Mouse (Mus musculus): ENCODE data around the gene Cox6a2.
"Not testable (repeated sequence)": the region's sequence is repeated elsewhere in the genome, so short reads cannot be mapped to it uniquely, and the experiment has no call there.

Cox6a2 gene

DNA sequence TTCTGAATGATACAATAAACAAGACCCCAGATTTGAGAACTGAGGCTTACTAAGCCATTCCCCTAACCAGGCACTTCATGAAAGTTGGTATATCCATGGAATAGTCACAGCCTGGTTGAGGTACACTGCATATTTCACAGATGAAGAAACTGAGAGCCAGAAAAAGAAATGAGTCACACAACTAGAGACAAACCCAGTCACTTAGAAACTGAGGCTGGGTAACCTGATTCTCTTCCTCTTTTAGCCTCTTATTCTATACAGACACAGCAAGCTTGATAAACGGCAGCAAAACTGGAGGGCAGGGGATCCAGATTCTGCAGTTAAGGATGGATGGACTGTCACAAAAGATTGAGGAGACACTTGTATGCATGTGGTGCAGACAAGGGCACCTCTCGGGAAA is 28.6 kb upstream of the Cox6a2 start:
- DNase-seq (ENCODE audit: low read depth, low spot score) = no peak

DNA sequence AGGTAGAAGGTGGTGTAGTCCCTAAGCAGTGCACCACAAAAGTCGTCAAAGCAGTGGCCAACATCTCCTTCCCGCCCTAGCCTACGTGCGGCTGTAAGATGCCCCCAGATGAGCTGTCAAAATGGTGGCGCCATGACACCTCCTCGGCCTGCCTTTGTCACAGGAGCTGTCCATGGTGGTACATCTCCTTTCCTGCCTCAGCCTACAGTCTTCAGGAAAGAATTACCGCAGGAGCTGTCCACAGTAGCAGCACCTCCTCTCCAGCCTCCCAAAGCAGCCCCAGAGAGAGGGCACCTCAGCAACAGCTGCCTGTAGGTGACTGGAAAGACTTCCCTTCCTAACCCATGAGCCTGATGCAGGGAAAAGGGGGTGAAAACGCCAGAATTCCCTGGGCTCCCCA is 25.6 kb upstream of the Cox6a2 start:
- no peak for DNase-seq (ENCODE audit: low read depth, low spot score)

DNA sequence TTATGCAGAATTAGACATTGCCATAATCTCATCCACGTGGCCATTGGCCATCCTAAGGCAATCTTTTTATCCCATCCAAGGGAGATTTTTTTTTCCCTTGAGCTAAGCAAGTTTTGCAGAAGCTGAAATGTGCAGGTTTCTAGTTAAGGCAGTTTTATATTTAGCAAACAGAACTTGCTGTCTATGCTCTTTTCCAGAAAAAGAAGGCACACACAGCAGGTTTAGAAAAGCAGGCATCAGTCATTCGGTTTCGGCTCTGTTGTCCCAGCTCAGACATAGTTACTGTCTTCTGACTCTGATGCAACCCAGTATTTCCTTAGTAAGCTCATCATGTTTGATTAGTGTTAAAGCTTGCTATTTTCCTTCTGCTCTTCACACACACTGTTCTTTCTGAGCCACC is 14.7 kb upstream of the Cox6a2 start:
- no peak for DNase-seq (ENCODE audit: low read depth, low spot score)

DNA sequence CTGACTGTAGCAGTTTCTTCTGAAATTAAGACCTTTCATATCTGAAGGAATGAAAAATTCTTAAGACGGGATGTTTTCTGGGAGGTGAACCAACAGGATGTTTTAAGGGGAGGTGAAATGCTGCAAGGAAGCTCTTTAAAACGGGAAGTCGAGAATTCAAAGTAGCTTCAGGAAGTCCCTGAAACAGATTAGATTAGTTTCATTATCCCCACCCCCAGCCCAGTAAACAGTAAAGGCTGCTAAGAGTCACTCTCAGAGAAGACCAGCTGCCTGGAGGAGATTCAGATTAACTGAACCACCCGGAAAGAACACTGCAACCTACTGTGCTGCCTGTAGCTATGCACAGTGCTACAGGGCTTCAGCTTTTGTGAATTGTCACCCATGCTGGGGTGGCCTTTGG is 13.8 kb upstream of the Cox6a2 start:
- no peak for DNase-seq (ENCODE audit: low read depth, low spot score)

DNA sequence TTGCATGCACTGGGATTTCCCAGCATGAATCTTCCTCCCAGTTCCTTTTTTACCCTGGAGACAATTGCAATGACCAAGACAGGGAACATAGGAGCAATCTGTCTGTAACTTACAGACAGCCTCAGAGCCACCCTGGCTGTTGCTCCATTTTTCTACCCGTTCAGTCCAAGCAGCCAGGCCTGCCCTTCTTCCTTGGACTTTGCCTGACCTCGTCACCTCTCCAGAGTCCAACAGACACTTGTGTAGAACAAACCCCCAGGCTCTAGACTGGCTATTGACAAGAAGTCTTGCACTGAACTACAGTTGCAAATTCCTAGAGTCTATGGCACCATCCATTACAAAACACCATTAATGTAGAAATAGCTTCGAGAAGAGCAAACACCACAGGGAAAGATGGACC is 3.6 kb upstream of the Cox6a2 start:
- no peak for DNase-seq (ENCODE audit: low read depth, low spot score)

DNA sequence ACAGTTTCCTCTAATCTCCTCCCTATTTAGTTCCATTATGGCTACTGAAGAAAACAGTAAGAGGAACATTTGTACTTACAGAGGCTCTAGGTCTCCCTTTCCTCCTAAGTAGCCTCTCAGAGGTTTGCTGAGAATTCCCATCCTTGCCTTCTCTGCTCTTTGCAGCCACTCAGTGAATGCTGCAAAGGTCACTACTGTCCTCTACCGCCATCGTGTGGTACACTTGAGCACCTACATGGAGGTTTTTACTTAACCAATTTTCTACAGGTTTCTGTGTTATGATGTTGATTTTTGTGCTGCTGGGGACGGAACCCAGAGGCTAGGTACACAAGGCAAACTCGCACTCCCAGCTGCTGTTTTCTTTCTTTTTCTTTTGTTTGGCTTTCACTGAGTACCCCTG is 2.0 kb upstream of the Cox6a2 start:
- DNase-seq (ENCODE audit: low read depth, low spot score) = peak; percentile 70

DNA sequence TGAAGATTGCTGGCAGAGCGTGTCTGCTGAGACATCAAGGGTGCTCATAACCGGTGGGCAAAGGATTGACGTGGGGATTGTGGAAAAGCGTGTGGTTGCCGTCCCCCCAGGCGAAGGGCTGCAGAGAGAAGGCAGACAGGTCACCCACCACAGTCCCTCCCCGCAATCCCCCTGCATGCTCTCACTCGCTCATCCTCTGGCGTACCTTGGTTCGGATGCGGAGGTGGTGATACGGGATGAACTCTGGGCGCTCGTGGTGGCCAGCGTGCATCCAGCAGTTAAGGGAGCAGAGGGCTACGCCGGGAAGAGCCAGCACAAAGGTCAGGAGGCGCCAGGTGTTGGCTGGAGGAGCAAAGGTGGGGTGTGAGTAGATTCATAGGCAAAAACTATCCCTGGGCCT is 492 bp downstream of the Cox6a2 start:
- no peak for DNase-seq (ENCODE audit: low read depth, low spot score)

DNA sequence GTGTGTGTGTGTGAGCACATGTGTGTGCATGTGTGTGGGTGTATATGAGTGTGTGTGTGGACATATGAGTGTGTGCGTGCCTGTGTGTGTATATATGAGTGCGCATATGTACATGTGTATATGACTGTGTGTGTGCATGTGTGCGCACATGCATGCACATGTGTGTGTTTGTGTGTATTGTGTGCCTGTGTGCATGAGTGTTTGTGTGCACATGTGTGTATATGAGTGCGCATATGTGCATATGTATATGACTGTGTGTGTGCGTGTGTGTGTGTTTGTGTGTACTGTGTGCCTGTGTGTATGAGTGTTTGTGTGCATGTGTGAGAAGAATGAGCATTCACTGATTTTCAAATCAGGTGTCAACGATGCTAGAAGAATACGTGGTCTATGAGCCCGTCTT is 2.0 kb downstream of the Cox6a2 start:
- no peak for DNase-seq (ENCODE audit: low read depth, low spot score)

DNA sequence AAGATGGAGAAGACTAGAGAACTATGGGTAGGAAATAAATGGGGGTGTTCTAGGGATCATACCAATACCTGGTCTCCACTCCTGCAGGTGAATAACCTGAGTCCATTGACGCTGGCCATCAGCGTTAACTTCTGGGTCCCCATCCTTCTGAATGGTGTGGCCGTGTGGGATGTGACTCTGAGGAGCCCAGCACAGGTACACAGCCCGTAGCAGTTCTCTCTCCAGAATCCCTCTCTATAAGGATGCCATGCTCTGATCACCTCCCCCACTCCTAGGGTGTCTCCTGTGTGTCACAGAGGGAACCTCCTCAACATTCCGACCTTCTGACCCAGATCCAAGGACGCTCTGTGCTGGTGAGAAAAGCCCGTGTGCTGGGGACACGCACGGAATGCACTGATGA is 3.1 kb downstream of the Cox6a2 start:
- DNase-seq (ENCODE audit: low read depth, low spot score) = no peak

DNA sequence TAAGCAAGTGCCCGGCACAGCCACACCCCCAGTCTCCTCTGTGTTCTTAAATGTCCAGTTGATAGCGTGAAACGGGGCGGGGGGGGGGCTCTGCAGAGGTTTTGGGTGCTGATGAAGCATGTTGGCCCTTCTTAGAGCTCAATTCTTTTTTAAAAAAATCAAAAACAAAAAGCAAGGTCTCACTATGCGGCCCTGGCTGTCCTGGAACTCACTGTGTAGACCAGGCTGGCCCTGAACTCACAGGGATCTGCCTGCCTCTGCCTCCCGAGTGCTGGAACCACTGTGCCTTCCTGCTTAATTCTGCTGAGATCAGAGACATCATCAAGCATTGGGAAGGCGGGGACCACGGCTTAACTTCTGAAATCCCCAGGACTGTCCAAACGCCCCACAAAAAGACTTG is 4.6 kb downstream of the Cox6a2 start:
- no peak for DNase-seq (ENCODE audit: low read depth, low spot score)

DNA sequence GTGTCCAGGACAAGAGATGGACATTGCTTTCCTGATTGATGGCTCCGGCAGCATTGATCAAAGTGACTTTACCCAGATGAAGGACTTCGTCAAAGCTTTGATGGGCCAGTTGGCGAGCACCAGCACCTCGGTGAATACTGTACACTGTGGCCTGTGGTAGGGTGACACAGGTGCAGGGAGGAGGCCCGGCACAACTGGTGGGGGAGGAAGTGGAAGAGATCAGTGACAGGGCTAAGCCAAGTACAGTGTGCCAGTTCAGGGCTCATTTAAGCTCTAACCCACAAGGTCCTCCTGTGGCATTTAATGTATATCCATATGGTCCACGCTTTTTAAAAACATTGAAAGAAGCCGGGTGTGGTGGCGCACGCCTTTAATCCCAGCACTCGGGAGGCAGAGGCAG is 24.5 kb downstream of the Cox6a2 start:
- DNase-seq (ENCODE audit: low read depth, low spot score) = no peak

DNA sequence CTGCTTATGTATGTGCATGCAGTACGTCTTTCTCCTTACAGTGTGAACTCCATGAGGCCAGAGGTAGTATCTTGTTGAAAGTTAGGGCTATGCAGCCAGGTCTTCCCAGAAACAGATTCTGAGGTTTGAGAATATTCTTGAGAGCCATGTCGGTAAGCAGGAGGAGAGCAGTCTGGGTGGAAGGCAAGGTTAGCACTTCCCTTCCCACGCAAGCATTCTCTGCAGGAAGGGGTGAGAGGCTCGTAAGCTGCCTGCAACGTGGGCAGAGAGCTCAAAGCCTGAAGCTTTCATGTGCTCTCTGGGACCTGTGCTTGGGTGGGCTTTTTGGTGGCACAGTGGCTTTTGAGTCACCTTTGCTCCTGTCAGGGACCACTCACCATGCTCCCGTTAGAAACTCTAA is 25.6 kb downstream of the Cox6a2 start:
- no peak for DNase-seq (ENCODE audit: low read depth, low spot score)

DNA sequence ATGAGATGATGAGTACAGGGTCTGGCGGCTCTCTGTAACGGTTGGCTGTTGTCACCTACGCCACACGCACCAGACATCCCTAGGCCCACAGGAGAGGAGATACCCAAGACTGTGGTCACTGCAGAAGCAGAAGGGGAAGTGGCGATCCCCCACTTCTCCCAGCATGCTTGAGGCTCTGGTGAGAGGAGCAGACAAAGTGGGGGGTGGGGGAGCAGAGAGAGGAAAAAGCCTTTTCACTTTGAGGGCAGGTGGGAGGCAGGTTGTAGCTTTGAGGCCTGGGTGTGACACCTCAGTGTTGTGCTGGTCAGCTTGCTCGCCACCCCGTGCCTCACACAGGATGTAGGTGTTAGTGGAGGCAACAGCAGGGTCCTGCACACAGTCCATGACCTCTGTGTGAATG is 26.1 kb downstream of the Cox6a2 start:
- DNase-seq (ENCODE audit: low read depth, low spot score) = no peak

DNA sequence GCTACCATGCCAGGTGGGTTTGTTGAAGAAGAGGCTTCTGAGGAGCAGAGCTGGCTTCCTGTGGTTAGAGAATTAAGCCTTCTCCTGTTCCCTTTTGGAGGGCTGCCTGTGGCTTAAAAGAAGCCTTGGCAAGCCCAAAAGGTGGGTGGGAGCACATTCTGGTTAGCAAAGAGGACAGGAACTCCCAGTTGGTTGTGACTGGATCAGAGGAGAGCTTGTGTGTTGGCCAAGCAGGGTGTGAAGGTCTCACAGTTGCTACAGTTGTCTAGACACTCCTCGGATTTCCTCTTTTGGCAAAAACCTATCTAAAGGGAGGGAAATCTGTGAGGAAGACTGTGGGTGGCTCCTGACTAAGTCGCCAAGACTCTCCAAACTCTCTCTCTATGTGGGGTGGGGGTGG is 27.8 kb downstream of the Cox6a2 start:
- DNase-seq (ENCODE audit: low read depth, low spot score) = no peak

DNA sequence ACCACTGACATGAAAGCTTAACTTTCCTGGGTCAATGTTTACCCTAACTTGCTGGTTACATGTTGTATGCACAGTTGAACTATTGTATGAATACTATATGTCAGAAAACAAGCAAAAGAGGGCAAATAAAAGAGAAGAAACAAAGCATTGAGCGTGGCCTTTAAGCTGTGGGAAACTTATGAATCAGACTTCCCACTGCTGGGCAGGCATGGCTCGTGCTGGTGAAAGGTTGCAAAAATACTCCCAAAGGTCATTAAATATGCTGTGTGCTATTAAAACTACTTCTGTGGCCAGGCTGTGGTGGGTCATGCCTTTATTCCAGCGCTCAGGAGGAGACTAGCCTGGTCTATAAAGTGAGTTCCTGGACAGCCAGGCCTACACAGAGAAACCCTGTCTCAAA is 36.2 kb downstream of the Cox6a2 start:
- DNase-seq (ENCODE audit: low read depth, low spot score) = no peak

DNA sequence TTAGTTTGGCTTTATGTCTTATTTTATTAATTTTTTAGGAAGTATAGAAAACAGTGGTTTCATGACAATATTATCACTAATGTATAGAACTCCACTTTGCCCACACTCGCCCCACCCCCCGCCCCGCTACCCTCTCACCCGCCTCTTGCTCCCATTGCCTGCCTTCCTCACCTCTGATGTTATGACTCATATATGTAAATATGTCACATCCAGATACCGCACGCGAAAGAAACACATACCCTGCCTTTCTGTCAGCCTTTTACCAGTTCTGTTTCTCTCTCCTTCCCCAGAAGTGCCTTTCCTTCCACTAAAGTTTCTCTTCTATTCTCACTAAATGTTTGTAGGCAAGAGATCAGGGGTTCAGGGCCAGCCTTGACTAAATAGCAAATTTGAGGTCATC is 39.8 kb downstream of the Cox6a2 start:
- DNase-seq (ENCODE audit: low read depth, low spot score) = no peak

DNA sequence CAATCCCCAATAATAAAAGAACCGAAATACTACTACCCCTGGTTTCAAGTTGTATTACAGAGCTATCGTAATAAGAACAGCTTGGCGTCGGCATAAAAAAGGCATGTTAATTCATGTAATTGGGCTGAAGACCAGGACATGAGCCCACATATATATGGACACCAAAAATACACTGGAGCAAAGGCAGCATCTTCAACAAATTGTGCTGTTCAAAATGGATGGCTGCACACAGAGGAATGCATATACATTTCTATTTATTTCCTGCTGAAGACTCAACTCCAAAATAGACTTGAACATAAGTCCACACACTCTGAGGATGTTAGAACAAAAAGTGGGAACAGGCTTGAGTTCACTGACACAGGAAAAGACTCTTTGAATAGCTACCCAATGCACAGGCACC is 42.2 kb downstream of the Cox6a2 start:
- DNase-seq (ENCODE audit: low read depth, low spot score) = no peak

DNA sequence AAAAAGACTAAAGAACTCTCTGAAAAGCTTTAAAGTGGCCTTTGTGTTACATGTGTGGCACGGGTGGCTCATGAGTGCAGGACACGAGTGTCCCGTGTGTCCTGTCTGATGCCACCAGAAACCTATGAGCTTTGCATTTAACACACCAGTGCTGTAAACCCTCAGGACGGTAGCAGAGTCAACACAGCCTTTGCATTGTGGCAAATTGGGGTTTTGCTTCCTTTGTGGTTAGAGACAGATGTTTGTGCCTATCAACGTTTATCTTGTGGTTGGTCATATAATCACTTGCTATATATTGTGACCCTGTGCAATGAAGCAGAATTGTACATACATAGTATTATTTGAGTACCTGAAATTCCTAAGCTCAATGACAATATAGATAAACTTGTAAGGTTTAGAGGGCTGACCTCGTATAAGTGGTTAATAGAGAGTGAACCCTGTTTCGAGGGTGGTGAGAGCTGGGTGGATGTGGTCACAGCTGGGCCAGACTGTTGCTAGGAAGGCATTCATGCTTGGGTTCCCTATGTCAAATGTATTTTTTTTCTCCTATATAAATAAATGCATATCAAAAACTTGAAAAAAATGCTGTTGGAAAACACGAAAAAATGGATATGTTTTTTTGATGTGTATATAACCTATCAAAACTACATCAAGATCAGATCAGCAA is 47.4 kb downstream of the Cox6a2 start:
- not testable (repeated sequence) for DNase-seq (ENCODE audit: low read depth, low spot score)
